Mouse (Mus musculus): ENCODE data around the gene Smyd5.

GRCm38 (mm10) chr6:85431274-85431841, 431 bp upstream of the Smyd5 start:
- TF ChIP-seq CTCF (IDR thresholded peaks at IDR 0.05; ENCODE audit: borderline replicate concordance, insufficient read depth, low read length) (no peak), POLR2A (IDR thresholded peaks at IDR 0.05; ENCODE audit: low read depth, low read length) (no peak)

Data from embryonic fibroblast, embryonic 13.5 days (primary cell).